Mouse (Mus musculus): ENCODE results near the gene Gpr108.

Gpr108 gene

GRCm38 (mm10) chr17:57248201-57248699 is at the start of gene Gpr108:
TSS of gene Gpr108 (minus strand) at chr17:57248446.
- Histone ChIP-seq H3K27me3 (ENCODE audit: insufficient read depth, low read length) (no peaks in the 10 kb centered on the region), H3K4me1 (replicated peaks; ENCODE audit: low read depth, low read length) (peaks cover 51% of the 10 kb centered on the region), H3K4me3 (replicated peaks; ENCODE audit: low read length) (peak within 1 kb of the TSS; percentile 97), H3K36me3 (ENCODE audit: insufficient read depth, low read length) (peaks cover 49% of the 10 kb centered on the region), H3K9me3 (ENCODE audit: low read length) (no peaks in the 10 kb centered on the region)
- TF ChIP-seq NANOG (IDR thresholded peaks at IDR 0.05; ENCODE audit: borderline replicate concordance, low read length) (no peak), CTCF (conservative IDR thresholded peaks at IDR 0.05; ENCODE audit: low read length) (peak; percentile 34)

- Histone ChIP-seq H3K36me3 (ENCODE audit: insufficient read depth, low read length) (no peaks in the 10 kb centered on the region), H3K4me3 (replicated peaks; ENCODE audit: low read length) (no peak overlapping the region), H3K4me1 (replicated peaks; ENCODE audit: low read depth, low read length) (no peaks in the 10 kb centered on the region; the same call in 1 of the 2 replicates), H3K9me3 (ENCODE audit: low read length) (peaks cover 5% of the 10 kb centered on the region; the same call in 1 of the 2 replicates), H3K27me3 (ENCODE audit: insufficient read depth, low read length) (no peaks in the 10 kb centered on the region)
- TF ChIP-seq NANOG (IDR thresholded peaks at IDR 0.05; ENCODE audit: borderline replicate concordance, low read length) (no peak), CTCF (conservative IDR thresholded peaks at IDR 0.05; ENCODE audit: low read length) (no peak), POU5F1 (IDR thresholded peaks at IDR 0.05; ENCODE audit: borderline replicate concordance, low read length) (no peak)
Observed at GRCm38 (mm10) chr17:57297040-57297439, 48.8 kb upstream of the Gpr108 start.

- Histone ChIP-seq H3K36me3 (ENCODE audit: insufficient read depth, low read length) (no peaks in the 10 kb centered on the region), H3K27me3 (ENCODE audit: insufficient read depth, low read length) (no peaks in the 10 kb centered on the region), H3K9me3 (ENCODE audit: low read length) (peaks cover 5% of the 10 kb centered on the region; the same call in 1 of the 2 replicates), H3K4me1 (replicated peaks; ENCODE audit: low read depth, low read length) (no peaks in the 10 kb centered on the region), H3K4me3 (replicated peaks; ENCODE audit: low read length) (no peak overlapping the region)
- TF ChIP-seq NANOG (IDR thresholded peaks at IDR 0.05; ENCODE audit: borderline replicate concordance, low read length), result no peak
Observed at GRCm38 (mm10) chr17:57295935-57296334, 47.7 kb upstream of the Gpr108 start.

- Histone ChIP-seq H3K36me3 (ENCODE audit: insufficient read depth, low read length) (no peaks in the 10 kb centered on the region), H3K4me1 (replicated peaks; ENCODE audit: low read depth, low read length) (no peaks in the 10 kb centered on the region), H3K9me3 (ENCODE audit: low read length) (peaks cover 11% of the 10 kb centered on the region; the same call in 1 of the 2 replicates), H3K4me3 (replicated peaks; ENCODE audit: low read length) (no peak overlapping the region), H3K27me3 (ENCODE audit: insufficient read depth, low read length) (peaks cover 6% of the 10 kb centered on the region; the same call in 1 of the 2 replicates)
- TF ChIP-seq NANOG (IDR thresholded peaks at IDR 0.05; ENCODE audit: borderline replicate concordance, low read length) (no peak), POU5F1 (IDR thresholded peaks at IDR 0.05; ENCODE audit: borderline replicate concordance, low read length) (no peak), CTCF (conservative IDR thresholded peaks at IDR 0.05; ENCODE audit: low read length) (no peak)
Observed at GRCm38 (mm10) chr17:57292968-57293367, 44.7 kb upstream of the Gpr108 start.

GRCm38 (mm10) chr17:57292302-57292701 is 44.1 kb upstream of the Gpr108 start:
- peaks cover 6% of the 10 kb centered on the region; the same call in 1 of the 2 replicates for H3K27me3 ChIP-seq (ENCODE audit: insufficient read depth, low read length)
- no peak overlapping the region for H3K4me3 ChIP-seq (replicated peaks; ENCODE audit: low read length)
- no peaks in the 10 kb centered on the region for H3K4me1 ChIP-seq (replicated peaks; ENCODE audit: low read depth, low read length)
- H3K36me3 ChIP-seq (ENCODE audit: insufficient read depth, low read length), result no peaks in the 10 kb centered on the region
- H3K9me3 ChIP-seq (ENCODE audit: low read length), result peaks cover 11% of the 10 kb centered on the region; the same call in 1 of the 2 replicates
- TF ChIP-seq POU5F1 (IDR thresholded peaks at IDR 0.05; ENCODE audit: borderline replicate concordance, low read length) (no peak), NANOG (IDR thresholded peaks at IDR 0.05; ENCODE audit: borderline replicate concordance, low read length) (no peak), CTCF (conservative IDR thresholded peaks at IDR 0.05; ENCODE audit: low read length) (no peak)

DNA sequence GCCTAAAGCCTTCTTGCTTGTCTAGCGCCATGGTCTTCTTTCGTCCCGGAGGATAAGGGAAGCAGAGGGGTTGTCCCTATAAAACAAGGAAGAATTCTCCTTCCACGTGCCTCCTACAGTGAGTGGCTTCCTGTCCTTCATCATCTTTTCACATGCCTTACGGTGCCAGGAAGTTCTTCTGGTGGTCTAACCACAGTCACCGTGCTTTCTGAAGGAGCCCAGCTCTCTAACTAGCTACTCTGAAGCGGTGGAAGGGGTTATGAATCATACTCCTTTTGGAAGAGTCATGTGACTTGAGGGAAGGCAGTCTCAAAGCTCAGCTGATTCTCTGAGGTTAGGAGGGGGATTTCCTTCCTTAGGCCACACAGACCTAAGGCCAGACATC is 42.4 kb upstream of the Gpr108 start:
- Histone ChIP-seq H3K27me3 (ENCODE audit: insufficient read depth, low read length) (peaks cover 6% of the 10 kb centered on the region; the same call in 1 of the 2 replicates), H3K9me3 (ENCODE audit: low read length) (peaks cover 11% of the 10 kb centered on the region; the same call in 1 of the 2 replicates), H3K4me1 (replicated peaks; ENCODE audit: low read depth, low read length) (peaks cover 7% of the 10 kb centered on the region), H3K4me3 (replicated peaks; ENCODE audit: low read length) (no peak overlapping the region), H3K36me3 (ENCODE audit: insufficient read depth, low read length) (no peaks in the 10 kb centered on the region)
- no peak for TF ChIP-seq CTCF (conservative IDR thresholded peaks at IDR 0.05; ENCODE audit: low read length)
- no peak for TF ChIP-seq POU5F1 (IDR thresholded peaks at IDR 0.05; ENCODE audit: borderline replicate concordance, low read length)
- no peak for TF ChIP-seq NANOG (IDR thresholded peaks at IDR 0.05; ENCODE audit: borderline replicate concordance, low read length)

- Histone ChIP-seq H3K36me3 (ENCODE audit: insufficient read depth, low read length) (no peaks in the 10 kb centered on the region), H3K4me3 (replicated peaks; ENCODE audit: low read length) (no peak overlapping the region), H3K9me3 (ENCODE audit: low read length) (peaks cover 11% of the 10 kb centered on the region; the same call in 1 of the 2 replicates), H3K27me3 (ENCODE audit: insufficient read depth, low read length) (peaks cover 6% of the 10 kb centered on the region; the same call in 1 of the 2 replicates), H3K4me1 (replicated peaks; ENCODE audit: low read depth, low read length) (peaks cover 7% of the 10 kb centered on the region)
- TF ChIP-seq POU5F1 (IDR thresholded peaks at IDR 0.05; ENCODE audit: borderline replicate concordance, low read length) (no peak), CTCF (conservative IDR thresholded peaks at IDR 0.05; ENCODE audit: low read length) (no peak), NANOG (IDR thresholded peaks at IDR 0.05; ENCODE audit: borderline replicate concordance, low read length) (no peak)
Observed at GRCm38 (mm10) chr17:57290001-57290670, 41.9 kb upstream of the Gpr108 start.

DNA sequence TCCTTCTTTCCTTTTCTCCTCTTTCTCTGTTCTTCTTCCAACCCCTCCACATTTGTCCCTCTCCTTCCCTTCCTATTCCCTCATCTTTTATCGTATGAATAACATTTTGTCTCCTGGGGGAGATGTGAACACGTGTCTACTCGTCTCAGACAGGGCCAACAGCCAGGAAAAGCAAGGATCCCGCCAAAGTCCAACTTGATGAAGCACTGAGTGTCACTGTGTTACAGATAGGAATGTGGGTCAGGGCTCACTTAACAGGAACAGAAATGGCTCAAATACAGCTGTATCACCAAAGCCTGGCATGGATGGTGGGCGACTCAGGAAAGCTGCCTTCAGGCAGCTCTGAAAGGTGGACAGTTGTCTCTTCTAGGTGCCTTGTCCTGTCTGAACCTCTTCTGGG is 41.0 kb upstream of the Gpr108 start:
- no peaks in the 10 kb centered on the region for H3K36me3 ChIP-seq (ENCODE audit: insufficient read depth, low read length)
- H3K9me3 ChIP-seq (ENCODE audit: low read length), result peaks cover 11% of the 10 kb centered on the region; the same call in 1 of the 2 replicates
- peaks cover 6% of the 10 kb centered on the region; the same call in 1 of the 2 replicates for H3K27me3 ChIP-seq (ENCODE audit: insufficient read depth, low read length)
- no peak overlapping the region for H3K4me3 ChIP-seq (replicated peaks; ENCODE audit: low read length)
- TF ChIP-seq NANOG (IDR thresholded peaks at IDR 0.05; ENCODE audit: borderline replicate concordance, low read length), result no peak
- no peak for TF ChIP-seq POU5F1 (IDR thresholded peaks at IDR 0.05; ENCODE audit: borderline replicate concordance, low read length)
- no peak for TF ChIP-seq CTCF (conservative IDR thresholded peaks at IDR 0.05; ENCODE audit: low read length)
- peaks cover 7% of the 10 kb centered on the region for H3K4me1 ChIP-seq (replicated peaks; ENCODE audit: low read depth, low read length)

All from E14TG2a.4 (cell line).